Mouse (Mus musculus): ENCODE measurements at regions not wholly inside any gene's neighbourhood (a gene's known extent, or its start where the extent isn't known, plus 50 kb on each side); places are given as distances from the start of the nearest gene placed in this dataset.

DNA sequence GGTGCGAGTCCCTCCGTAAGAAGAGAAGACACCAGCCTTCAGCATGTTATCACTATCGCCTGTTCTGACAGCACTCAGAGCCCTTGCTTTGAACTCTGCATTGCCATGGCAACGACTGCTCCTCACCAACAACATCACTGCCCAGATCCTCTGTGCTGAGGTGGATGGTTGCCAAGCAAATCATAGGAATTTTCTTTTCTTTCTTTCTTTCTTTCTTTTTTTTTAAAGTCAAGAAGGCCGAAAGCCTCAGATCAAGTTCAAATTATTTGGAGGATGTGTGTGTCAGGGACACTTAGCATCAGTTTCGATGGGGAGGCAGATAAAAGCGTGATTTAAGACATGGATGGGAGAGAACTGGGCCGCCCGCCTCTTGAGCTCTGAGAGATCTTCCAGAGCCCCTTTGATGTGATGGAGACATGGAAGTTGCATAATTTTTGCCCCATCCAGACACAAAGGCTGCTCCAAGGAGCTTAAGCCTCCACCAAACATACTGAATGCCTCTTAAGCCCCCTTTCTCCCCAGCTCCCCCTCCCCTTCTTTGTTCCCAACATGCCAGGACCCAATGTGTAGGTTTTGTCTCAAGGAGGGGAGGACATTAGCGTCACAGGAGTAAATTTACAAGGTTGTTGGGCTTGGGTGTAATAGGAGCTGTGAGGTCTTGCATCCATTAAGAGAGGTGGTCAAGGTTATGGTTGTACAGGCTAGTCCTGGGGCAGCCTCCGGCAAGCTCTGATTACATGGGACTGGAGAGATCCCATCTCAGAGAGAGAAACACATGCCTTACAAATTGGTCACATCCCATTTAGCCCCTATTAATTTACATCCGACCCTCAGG, 167.4 kb upstream of the Npvf start:
- TF ChIP-seq POLR2A (IDR thresholded peaks at IDR 0.05; ENCODE audit: control insufficient read depth, low read depth, low read length): no peak
- TF ChIP-seq CTCF (IDR thresholded peaks at IDR 0.05; ENCODE audit: control insufficient read depth, insufficient read depth, insufficient replicate concordance, low read depth, low read length): no peak
